Mouse (Mus musculus) liver, adult 2 months (tissue): ENCODE data around the gene 4833439L19Rik. TPM values are rescaled to one million over a fixed set of nuclear protein-coding genes. Genes with fewer than 3 reads are reported as not detected.
A peak's percentile ranks its signal among the peaks of the same experiment; 100 is the strongest.

ENCODE experiments used
- DNase-seq: peaks from one replicate; pipeline ENCODE4 v3.0.0-alpha.2; 2011; ENCODE audit warnings: low read depth, low spot score; ENCODE audit errors: extremely low read depth
- H3K27ac ChIP-seq: fragments of 200-500 bp; replicated peaks from 2 replicates; pipeline ENCODE4 v1.5.1; 2012; ENCODE audit warnings: low read depth, mild to moderate bottlenecking, control low read depth, inconsistent platforms, low read length; ENCODE audit not compliant: insufficient read depth
- H3K27me3 ChIP-seq: fragments of 200-500 bp; 2 replicates; pipeline ENCODE4 v1.6.1; 2012; ENCODE audit warnings: mild to moderate bottlenecking, moderate library complexity, low read length, inconsistent platforms; ENCODE audit not compliant: control insufficient read depth, insufficient read depth
- H3K36me3 ChIP-seq: fragments of 200-500 bp; 2 replicates; pipeline ENCODE4 v1.6.1; 2012; ENCODE audit warnings: low read length, inconsistent platforms; ENCODE audit not compliant: control insufficient read depth, insufficient read depth
- H3K4me1 ChIP-seq: fragments of 200-500 bp; 2 replicates; pipeline ENCODE4 v1.6.1; 2011; ENCODE audit warnings: low read length; ENCODE audit not compliant: control insufficient read depth, insufficient read depth
- H3K4me3 ChIP-seq: fragments of 200-500 bp; 2 replicates; pipeline ENCODE4 v1.5.1; 2011; ENCODE audit warnings: low read depth, mild to moderate bottlenecking, control low read depth, low read length, moderate library complexity; ENCODE audit not compliant: insufficient read depth
- H3K79me2 ChIP-seq: fragments of 200-500 bp; 2 replicates; pipeline ENCODE4 v1.6.1; 2012; ENCODE audit warnings: inconsistent platforms, mild to moderate bottlenecking, low read length, moderate library complexity; ENCODE audit not compliant: control insufficient read depth, insufficient read depth
- H3K9ac ChIP-seq: fragments of 200-500 bp; 2 replicates; pipeline ENCODE4 v1.6.1; 2012; ENCODE audit warnings: low read depth, mild to moderate bottlenecking, control low read depth, inconsistent platforms, low read length
- CTCF ChIP-seq: fragments of 200-500 bp; IDR thresholded peaks from 2 replicates; pipeline ENCODE4 v1.5.1; 2011; ENCODE audit warnings: low read depth, low read length, control low read depth
- POLR2A ChIP-seq: fragments of 200-500 bp; IDR thresholded peaks from 2 replicates; pipeline ENCODE4 v1.6.1; 2011; ENCODE audit warnings: low read length, control low read depth; ENCODE audit not compliant: insufficient read depth; ENCODE audit errors: extremely low read depth
- WGBS: fragments of 180-500 bp; shearing (Covaris S2); methylation state at CpG from one replicate; pipeline ENCODE4 v1.1.7; 2018; 5-methylcytosine and 5-hydroxymethylcytosine counted together
- polyA plus RNA-seq: library from polyadenylated mRNA; depleted of rRNA; stranded (reverse); fragments of >200 nt; gene quantifications from 2 replicates; pipeline ENCODE4 v1.2.3, GENCODE M21; 2012
- total RNA-seq: library from RNA; depleted of rRNA; stranded (reverse); fragments of >200 nt; gene quantifications from 2 replicates; pipeline ENCODE4 v1.2.3, GENCODE M21; 2014

4833439L19Rik gene
- total and polyA plus RNA-seq, 2 experiments = 24.1 to 52.5 TPM

- TF ChIP-seq POLR2A (peak; percentile 64), CTCF (no peak)
- Histone ChIP-seq H3K9ac (peak within 1 kb of the TSS; percentile 89), H3K79me2 (peaks cover 11% of the 10 kb centered on the region; the same call in 1 of the 2 replicates), H3K27ac (peak within 1 kb of the TSS; percentile 73), H3K36me3 (peaks cover 10% of the 10 kb centered on the region), H3K27me3 (no peaks in the 10 kb centered on the region), H3K4me3 (peak within 1 kb of the TSS; percentile 94), H3K4me1 (peaks cover 10% of the 10 kb centered on the region)
- peak; percentile 96 for DNase-seq
- under 1% methylated on average over 51 of the region's 51 CpGs for WGBS
Observed at GRCm38 (mm10) chr13:54589996-54590951, 25.0 kb upstream of the 4833439L19Rik start, which contains the start of the genes Nop16 and Higd2a. TSS of gene Nop16 (minus strand) at chr13:54590090. TSS of gene Higd2a (plus strand) at chr13:54590207.

GRCm38 (mm10) chr13:54589414-54589995, 24.3 kb upstream of the 4833439L19Rik start:
- H3K27ac ChIP-seq = peak overlapping the region; percentile 25
- peaks cover 11% of the 10 kb centered on the region; the same call in 1 of the 2 replicates for H3K79me2 ChIP-seq
- H3K4me1 ChIP-seq = peaks cover 10% of the 10 kb centered on the region
- no peak for DNase-seq
- WGBS = under 1% methylated on average over 24 of the region's 24 CpGs
- peaks cover 17% of the 10 kb centered on the region for H3K36me3 ChIP-seq
- peak overlapping the region; percentile 94 for H3K4me3 ChIP-seq
- peak overlapping the region; percentile 75 for H3K9ac ChIP-seq
- no peaks in the 10 kb centered on the region for H3K27me3 ChIP-seq
- no peak for TF ChIP-seq POLR2A
- no peak for TF ChIP-seq CTCF

- no peak overlapping the region for H3K27ac ChIP-seq
- peaks cover 19% of the 10 kb centered on the region for H3K4me1 ChIP-seq
- peaks cover 11% of the 10 kb centered on the region; the same call in 1 of the 2 replicates for H3K79me2 ChIP-seq
- H3K36me3 ChIP-seq = peaks cover 25% of the 10 kb centered on the region
- TF ChIP-seq POLR2A (no peak), CTCF (no peak)
- no peak for DNase-seq
- H3K4me3 ChIP-seq = no peak overlapping the region
- H3K9ac ChIP-seq = no peak overlapping the region
- no peaks in the 10 kb centered on the region for H3K27me3 ChIP-seq
- WGBS = 82% methylated on average over 11 of the region's 11 CpGs
Observed at GRCm38 (mm10) chr13:54585831-54586230, 20.6 kb upstream of the 4833439L19Rik start.

GRCm38 (mm10) chr13:54582860-54583259, 17.6 kb upstream of the 4833439L19Rik start:
- DNase-seq = peak; percentile 92
- Histone ChIP-seq H3K27me3 (no peaks in the 10 kb centered on the region), H3K4me3 (no peak overlapping the region), H3K9ac (no peak overlapping the region), H3K4me1 (peaks cover 19% of the 10 kb centered on the region), H3K27ac (peak overlapping the region; percentile 35), H3K79me2 (no peaks in the 10 kb centered on the region), H3K36me3 (peaks cover 22% of the 10 kb centered on the region)
- TF ChIP-seq POLR2A (no peak), CTCF (no peak)
- WGBS = 23% methylated on average over 5 of the region's 5 CpGs

- peak overlapping the region; percentile 55 for H3K27ac ChIP-seq
Observed at GRCm38 (mm10) chr13:54582126-54582525, 16.9 kb upstream of the 4833439L19Rik start.

More at GRCm38 (mm10) chr13:54582126-54582525, 16.9 kb upstream of the 4833439L19Rik start:
- Histone ChIP-seq H3K4me3 (no peak overlapping the region), H3K9ac (no peak overlapping the region), H3K4me1 (peaks cover 19% of the 10 kb centered on the region), H3K27me3 (no peaks in the 10 kb centered on the region), H3K79me2 (no peaks in the 10 kb centered on the region), H3K36me3 (peaks cover 21% of the 10 kb centered on the region)
- TF ChIP-seq POLR2A (no peak), CTCF (no peak)
- WGBS = 17% methylated on average over 10 of the region's 10 CpGs
- no peak for DNase-seq
